7 mouse cellular contexts compared by ENCODE assay signal in the genomic region with DNA sequence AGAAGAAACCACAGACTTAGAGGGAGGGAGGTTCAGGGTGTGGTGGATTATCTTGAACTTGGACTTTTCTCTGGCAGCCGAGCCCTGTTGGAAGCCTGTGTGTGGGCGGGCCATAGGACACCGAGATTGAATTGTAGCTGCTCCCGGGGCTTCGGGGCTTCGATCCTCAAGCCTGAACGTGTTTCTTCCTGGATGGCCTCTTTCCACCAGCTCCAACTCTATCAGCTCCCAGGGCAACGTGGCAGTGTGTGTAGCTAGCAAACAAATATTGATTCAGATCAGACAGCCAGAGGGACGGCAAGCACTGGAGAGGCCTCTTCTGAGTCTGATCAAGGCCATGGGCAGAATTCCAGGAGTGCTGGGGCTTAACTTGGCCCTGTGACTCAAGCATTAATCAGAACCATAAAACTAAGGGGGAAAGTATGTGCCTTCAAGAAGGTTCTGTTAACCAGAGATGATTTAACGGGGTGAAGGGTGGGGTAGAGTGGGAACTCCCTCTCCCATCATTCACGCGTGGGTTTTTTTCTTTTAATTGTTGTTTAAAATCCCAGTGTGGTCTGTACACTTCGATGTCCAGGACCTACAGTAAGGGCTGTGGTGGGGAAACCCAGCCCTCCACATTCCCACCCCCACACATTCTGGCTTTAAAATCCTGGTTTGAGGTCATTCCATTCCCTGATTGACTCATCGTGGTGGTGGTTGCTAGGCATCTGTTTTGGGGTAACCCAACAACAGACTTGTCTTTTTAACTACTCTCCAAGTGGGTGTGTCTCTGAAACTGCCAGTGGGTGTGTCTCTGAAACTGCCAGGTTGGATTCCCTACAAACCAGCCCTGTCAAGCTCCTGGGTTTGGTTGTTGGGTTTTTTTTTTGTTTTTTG. TPM values are rescaled to one million over a fixed set of nuclear protein-coding genes. Genes with fewer than 3 reads are reported as not detected.
DNase-seq lines count a peak whose midpoint lies in the region; ATAC-seq lines count a peak whose summit lies in the region.

No protein-coding gene starts in this region.

- H3K27ac ChIP-seq in heart, embryonic 10.5 days: peak overlapping the region; percentile 67
- H3K27ac ChIP-seq in kidney, embryonic 15.5 days: peak overlapping the region; percentile 92

- peak overlapping the region; percentile 77 for H3K4me2 ChIP-seq in kidney, embryonic 15.5 days

- no peaks in the 10 kb centered on the region for H3K9me3 ChIP-seq in heart, embryonic 10.5 days
- H3K9me3 ChIP-seq in kidney, embryonic 15.5 days (replicated peaks): no peaks in the 10 kb centered on the region

- peaks cover 23% of the 10 kb centered on the region; the same call in 1 of the 2 replicates for H3K36me3 ChIP-seq in heart, embryonic 10.5 days
- H3K36me3 ChIP-seq in kidney, embryonic 15.5 days: peaks cover 17% of the 10 kb centered on the region; the same call in 1 of the 2 replicates

- 0 out of 2 replicates have a peak, but pooled peaks have one; percentile 16 for ATAC-seq in kidney, embryonic 15.5 days (replicated peaks; ENCODE audit: low FRiP score)

- DNase-seq in MN1 (ENCODE audit: low spot score): peak; percentile 77
- DNase-seq in adrenal gland, postnatal 36 days: peak; percentile 91 to 92
- peak; percentile 75 for DNase-seq in heart, embryonic 10.5 days (ENCODE audit: low spot score)
- DNase-seq in lung, postnatal 14 days: peak; percentile 79
- peak; percentile 83 to 84 for DNase-seq in urinary bladder, postnatal 4 days (ENCODE audit: low spot score in 2 of 2)
- DNase-seq in frontal cortex, postnatal 25 days (ENCODE audit: low spot score in 2 of 2): no peak

- no peak overlapping the region for H3K9ac ChIP-seq in kidney, embryonic 15.5 days

- peaks cover 65% of the 10 kb centered on the region for H3K4me1 ChIP-seq in heart, embryonic 10.5 days
- peaks cover 77% of the 10 kb centered on the region for H3K4me1 ChIP-seq in kidney, embryonic 15.5 days

- 53% methylated on average over 14 of the region's 14 CpGs for WGBS in heart, embryonic 10.5 days
- WGBS in kidney, embryonic 15.5 days: 18% methylated on average over 14 of the region's 14 CpGs

- H3K4me3 ChIP-seq in heart, embryonic 10.5 days: peak overlapping the region; percentile 18; the same call in 1 of the 2 replicates
- H3K4me3 ChIP-seq in kidney, embryonic 15.5 days (replicated peaks): no peak overlapping the region

- no peaks in the 10 kb centered on the region for H3K27me3 ChIP-seq in heart, embryonic 10.5 days (ENCODE audit: insufficient read depth, poor library complexity, severe bottlenecking)
- H3K27me3 ChIP-seq in kidney, embryonic 15.5 days: no peaks in the 10 kb centered on the region

RNA-seq across cellular contexts. Expression of a gene that starts 4.6 kb away (rescaled TPM):
- 100 to 1,000 TPM; 396 to 515 TPM for total RNA-seq in adrenal gland, postnatal 36 days (2021)
- 349 and 412 TPM in 2 replicates for polyA plus RNA-seq in heart, embryonic 10.5 days (2016; fragmentation: Nextera tagmentation; extraction: Ambion mirVana)
- 567 and 614 TPM in 2 replicates for polyA plus RNA-seq in kidney, embryonic 15.5 days (2015; fragmentation: Nextera tagmentation; extraction: Ambion mirVana)

Comparison
In these comparisons a context has a peak if more than half of its experiments do, and no peak if none do; other contexts are left out.
1. DNase-seq: peak in MN1 (single experiment), adrenal gland, postnatal 36 days (2 of 2), heart, embryonic 10.5 days (single experiment), lung, postnatal 14 days (single experiment) and urinary bladder, postnatal 4 days (2 of 2); none in frontal cortex, postnatal 25 days (0 of 2).